Mouse (Mus musculus) layer of hippocampus, postnatal 14 days (tissue): ENCODE results near the gene Phf6. TPM values are rescaled to one million over a fixed set of nuclear protein-coding genes. Genes with fewer than 3 reads are reported as not detected.
A peak's percentile ranks its signal among the peaks of the same experiment; 100 is the strongest.
"Not testable (repeated sequence)": the region's sequence is repeated elsewhere in the genome, so short reads cannot be mapped to it uniquely, and the experiment has no call there.

ENCODE experiments used
- DNase-seq, 2 experiments: peaks; one replicate each; pipeline ENCODE4 v3.0.0; 2021 to 2022; ENCODE audit warnings: low spot score in 2 of 2, mixed read lengths in 1 of 2
- total RNA-seq, 2 experiments: library from RNA; stranded (reverse); gene quantifications; 2 replicates each; pipeline ENCODE4 v1.2.3; 2021

Phf6 gene
- total RNA-seq, 2 experiments from 2014 or later = 18.8 to 21.8 TPM

DNA sequence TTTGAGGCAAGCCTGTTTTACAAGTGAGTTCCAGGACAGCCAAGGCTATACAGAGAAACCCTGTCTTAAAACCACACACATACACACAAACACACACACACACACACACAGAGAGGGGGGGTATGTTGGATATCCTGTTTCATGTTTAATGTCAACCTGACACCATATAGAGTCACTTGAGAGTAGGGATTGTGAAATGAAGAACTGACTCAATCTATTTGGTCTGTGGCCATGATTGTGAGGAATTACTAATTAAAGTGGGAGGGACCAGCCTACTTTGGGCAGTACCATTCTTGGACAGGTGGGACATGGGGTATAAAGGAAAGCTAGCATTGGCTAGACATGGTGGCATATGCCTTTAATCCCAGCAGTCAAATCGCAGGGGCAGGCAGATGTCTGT, 60.6 kb downstream of the Phf6 start:
- DNase-seq = no peak

DNA sequence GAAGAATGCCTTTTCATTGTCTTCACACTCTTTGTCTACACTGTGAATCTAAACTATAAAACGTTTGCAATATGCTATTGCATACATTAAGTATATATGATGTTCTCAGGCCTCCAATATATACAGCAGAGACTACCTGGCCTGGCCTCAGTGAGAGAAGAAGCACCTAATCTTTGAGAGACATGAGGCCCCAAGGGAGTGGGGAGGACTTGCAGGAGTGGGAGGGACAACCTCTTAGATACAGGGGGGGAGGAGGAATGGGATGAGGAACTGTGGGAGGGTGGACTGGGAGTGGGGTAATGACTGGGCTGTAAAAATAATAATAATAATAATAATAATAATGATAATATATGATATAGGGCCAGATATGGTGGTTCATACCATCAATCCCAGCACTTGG, 66.5 kb downstream of the Phf6 start:
- DNase-seq = no peak

DNA sequence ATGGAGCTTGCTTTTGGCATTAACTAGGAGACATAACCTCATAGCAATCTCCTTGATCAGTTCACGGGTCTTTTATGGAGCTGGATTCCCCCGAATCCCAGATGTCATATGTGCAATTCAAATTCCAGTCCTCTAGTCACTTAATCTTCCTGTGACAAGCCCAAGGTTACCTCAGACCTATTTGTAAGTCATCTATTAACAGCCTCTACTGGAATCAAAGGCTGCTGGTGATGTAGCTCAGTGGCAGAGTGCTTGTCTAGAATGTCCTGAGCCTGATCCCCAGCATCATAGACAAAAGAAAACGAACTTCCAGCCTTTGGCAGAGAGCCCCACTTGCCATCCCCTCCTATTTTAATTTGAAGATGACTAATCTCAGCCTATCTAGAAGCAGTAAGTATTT, 69.3 kb downstream of the Phf6 start:
- DNase-seq = no peak

DNA sequence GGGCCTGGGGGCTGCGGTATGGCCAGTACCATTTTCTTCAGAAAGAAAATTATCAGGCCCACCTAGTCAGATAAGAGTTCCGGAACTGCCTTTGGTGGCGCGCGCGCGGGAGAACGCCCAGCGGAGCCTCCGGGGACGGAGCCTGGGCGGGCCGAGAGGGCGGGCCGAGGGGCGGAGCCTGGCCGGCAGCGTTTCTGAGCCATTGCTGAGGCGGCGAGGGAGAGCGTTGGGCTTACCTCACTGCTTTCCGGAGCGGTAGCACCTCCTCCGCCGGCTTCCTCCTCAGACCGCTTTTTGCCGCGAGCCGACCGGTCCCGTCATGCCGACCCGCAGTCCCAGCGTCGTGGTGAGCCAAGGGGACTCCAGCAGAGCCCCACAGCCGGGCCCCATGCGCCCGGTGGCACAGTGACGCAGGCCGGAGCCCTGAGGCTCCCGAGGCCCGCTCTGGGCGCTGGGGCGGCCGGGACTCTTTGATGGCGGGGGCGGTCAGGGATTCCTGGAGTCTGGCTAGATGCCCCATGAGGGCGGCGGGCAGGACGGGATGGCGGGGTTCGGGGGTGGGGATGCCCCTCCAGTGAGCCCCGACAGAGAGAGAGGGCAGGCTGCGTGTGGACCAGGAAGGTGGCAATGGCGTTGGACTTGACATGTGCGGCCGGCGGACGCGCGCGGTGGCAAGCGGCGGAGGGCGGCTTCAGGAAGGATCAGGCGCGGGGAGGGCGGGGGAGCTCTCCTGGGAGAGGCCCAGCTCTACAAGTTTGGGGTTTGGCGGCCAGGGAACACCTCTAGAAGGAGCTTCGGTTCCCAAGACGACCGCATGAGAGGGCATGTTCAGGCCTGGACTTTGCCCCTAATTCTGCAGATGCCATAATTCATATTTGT, 76.1 kb downstream of the Phf6 start, which contains the start of gene Hprt:
Gene Hprt, plus strand, starts transcription at position 233 of the 879 bp plus-strand sequence.
- peak; percentile 78 to 79 for DNase-seq

DNA sequence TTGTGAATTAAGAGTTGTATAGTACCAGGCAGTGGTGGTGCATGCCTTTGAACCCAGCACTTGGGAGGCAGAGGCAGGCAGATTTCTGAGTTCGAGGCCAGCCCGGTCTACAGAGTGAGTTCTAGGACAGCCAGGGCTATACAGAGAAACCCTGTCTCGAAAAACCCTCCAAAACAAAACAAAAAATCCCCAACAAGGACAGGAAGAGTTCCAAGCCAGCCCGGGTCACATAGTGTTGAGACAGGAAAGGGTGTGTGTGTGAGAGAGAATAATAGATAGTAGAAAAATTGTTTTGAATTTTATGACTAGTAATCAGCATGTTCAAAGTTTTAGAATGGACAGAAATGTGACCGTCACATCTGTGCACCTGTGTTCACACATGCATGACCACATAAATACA, 82.7 kb downstream of the Phf6 start:
- not testable (repeated sequence) for DNase-seq

DNA sequence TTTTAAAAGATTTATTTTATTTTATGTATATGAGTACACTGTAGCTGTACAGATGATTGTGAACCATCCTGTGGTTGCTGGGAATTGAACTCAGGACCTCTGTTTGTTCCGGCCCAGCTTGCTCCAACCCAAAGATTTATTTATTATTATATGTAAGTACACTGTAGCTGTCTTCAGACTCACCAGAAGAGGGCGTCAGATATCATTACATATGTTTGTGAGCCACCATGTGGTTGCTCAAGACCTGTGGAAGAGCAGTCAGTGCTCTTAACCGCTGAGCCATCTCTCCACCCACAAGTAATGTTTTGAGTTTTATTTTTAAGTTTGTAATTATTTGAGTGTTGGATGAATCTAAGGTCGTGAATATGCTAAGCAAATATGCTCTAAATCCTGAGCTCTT, 92.8 kb downstream of the Phf6 start:
- DNase-seq = not testable (repeated sequence)

DNA sequence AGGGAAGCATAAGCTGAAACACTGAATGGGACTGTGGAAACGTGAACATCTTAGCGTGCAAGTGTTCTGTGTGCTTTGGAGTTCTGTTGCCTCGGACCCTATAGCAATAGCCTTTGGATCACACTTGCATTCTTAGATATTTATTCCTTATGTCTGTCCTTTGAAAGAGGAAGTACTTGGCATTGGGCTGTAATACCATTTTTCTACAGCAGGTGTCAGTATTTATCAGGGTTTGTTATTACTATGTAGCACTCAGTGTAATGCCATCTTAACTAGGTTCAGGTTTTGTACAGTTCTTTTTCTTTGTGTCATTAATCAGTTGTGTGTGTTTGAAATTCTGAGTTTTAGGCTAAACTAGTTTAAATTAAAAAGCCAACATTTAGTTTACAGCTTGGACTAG, 94.0 kb downstream of the Phf6 start:
- peak in 1 of 2 experiments; percentile 62 for DNase-seq

Other genes starting within 250 kb of the Phf6 start
- gene Ccdc160, start 121.1 kb upstream of the Phf6 start, total RNA-seq = 1 to 10 TPM; 2.7 to 3.5 TPM
- 100 to 1,000 TPM; 112 to 134 TPM for gene Hprt, start 75.9 kb downstream of the Phf6 start, total RNA-seq